Mouse (Mus musculus): ENCODE data around the gene Cdca5.

DNA sequence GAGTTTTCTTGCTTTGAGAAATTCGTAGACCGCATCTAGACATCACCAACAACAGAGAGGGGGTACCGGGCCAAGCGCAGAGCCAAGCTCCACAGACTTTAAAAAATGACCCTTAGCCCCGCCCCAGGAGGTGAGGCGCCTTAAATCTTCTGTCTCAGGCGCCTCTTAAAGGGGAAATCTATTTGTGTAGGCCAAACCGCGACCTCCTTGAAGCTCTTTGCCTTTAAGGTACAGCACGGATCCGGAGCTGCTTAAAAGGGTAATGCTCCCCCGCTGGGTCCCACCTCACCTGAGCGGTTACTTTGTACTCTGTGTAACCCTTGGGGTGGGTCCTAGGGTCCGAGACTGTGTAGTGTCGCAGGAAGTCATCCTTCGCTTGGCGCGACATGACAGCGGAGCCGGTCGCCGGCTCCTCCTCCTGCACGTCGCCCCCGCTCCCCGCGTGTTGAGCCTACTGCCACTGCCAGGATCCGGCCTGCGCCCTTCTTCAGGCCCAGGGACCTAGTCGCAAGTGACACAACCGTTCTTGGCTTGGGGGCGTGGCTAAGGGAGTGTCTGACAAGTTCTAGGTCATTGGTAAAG, 43.1 kb downstream of the Cdca5 start, which contains the start of gene Snx15:
- TF ChIP-seq POLR2A (IDR thresholded peaks at IDR 0.05; ENCODE audit: low read depth, low read length) (no peak), CTCF (conservative IDR thresholded peaks at IDR 0.05; ENCODE audit: insufficient read depth, insufficient read length, low read depth, low read length) (no peak)
